Mouse (Mus musculus): ENCODE results near the gene Akap1. TPM values are rescaled to one million over a fixed set of nuclear protein-coding genes. Genes with fewer than 3 reads are reported as not detected.

Gene Akap1
- polyA plus RNA-seq (2014; fragmentation: Illumina TruSeq; extraction: RNeasy Lipid Tissue Mini Kit (QIAGEN cat#74804); ENCODE audit: low read depth, low replicate concordance): 47.2 TPM

DNA sequence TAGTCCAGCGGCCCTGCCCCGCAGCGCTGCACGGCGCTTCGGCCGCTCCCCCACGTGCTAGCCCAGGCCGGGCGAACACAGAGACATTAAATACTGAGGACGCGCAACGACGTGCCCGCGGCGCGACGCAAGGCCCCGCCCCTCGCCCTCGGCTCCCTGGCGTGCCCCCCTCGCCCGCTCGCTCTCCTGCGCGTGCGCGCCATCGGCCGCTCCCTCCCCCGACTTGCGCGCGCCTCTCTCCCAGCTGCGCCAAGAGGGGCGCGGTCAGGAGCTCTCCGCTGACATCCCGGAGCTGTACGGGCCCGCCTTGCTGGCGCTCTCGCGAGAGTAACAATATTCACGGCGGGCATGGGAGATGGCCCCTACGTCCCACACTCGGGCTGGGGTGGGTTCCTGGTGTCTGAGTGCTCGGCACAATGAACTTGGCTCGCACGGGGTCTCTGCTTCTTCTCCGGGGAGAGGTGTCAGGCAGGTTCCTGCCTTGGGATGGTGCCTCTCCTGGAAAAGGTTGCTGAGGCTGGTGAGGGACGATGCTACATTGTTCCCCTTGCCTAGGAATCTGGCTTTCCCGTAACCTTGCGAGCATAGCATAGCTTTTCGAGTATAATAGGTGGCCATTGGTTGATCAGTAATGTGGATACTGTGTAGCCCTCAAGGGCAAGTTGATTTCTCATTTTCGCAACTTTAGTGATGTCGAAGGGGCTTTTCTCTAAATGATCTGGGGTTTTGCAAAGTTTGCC is at the start of gene Akap1:
TSS of gene Akap1 (minus strand) at position 129 of the 740 bp plus-strand sequence.

Other genes with a start within 250 kb of the Akap1 start
- gene Msi2, start 146.1 kb downstream of the Akap1 start, polyA plus RNA-seq (2014; fragmentation: Illumina TruSeq; extraction: RNeasy Lipid Tissue Mini Kit (QIAGEN cat#74804); ENCODE audit: low read depth, low replicate concordance): 47.9 TPM
- 37.8 TPM for gene Scpep1, start 90.9 kb upstream of the Akap1 start, polyA plus RNA-seq (2014; fragmentation: Illumina TruSeq; extraction: RNeasy Lipid Tissue Mini Kit (QIAGEN cat#74804); ENCODE audit: low read depth, low replicate concordance)
- not detected for gene Elobl, start 102.3 kb upstream of the Akap1 start, polyA plus RNA-seq (2014; fragmentation: Illumina TruSeq; extraction: RNeasy Lipid Tissue Mini Kit (QIAGEN cat#74804); ENCODE audit: low read depth, low replicate concordance)
- 10.1 TPM for gene Coil, start 105.7 kb upstream of the Akap1 start, polyA plus RNA-seq (2014; fragmentation: Illumina TruSeq; extraction: RNeasy Lipid Tissue Mini Kit (QIAGEN cat#74804); ENCODE audit: low read depth, low replicate concordance)
- gene Trim25, start 134.8 kb upstream of the Akap1 start, polyA plus RNA-seq (2014; fragmentation: Illumina TruSeq; extraction: RNeasy Lipid Tissue Mini Kit (QIAGEN cat#74804); ENCODE audit: low read depth, low replicate concordance): 19.5 TPM
- gene Dgke, start 202.3 kb upstream of the Akap1 start, polyA plus RNA-seq (2014; fragmentation: Illumina TruSeq; extraction: RNeasy Lipid Tissue Mini Kit (QIAGEN cat#74804); ENCODE audit: low read depth, low replicate concordance): 6.5 TPM
- gene Gm525, start 209.3 kb upstream of the Akap1 start, polyA plus RNA-seq (2014; fragmentation: Illumina TruSeq; extraction: RNeasy Lipid Tissue Mini Kit (QIAGEN cat#74804); ENCODE audit: low read depth, low replicate concordance): 1.3 TPM